Comparison of ENCODE assay signal across 17 mouse cellular contexts in the genomic region with DNA sequence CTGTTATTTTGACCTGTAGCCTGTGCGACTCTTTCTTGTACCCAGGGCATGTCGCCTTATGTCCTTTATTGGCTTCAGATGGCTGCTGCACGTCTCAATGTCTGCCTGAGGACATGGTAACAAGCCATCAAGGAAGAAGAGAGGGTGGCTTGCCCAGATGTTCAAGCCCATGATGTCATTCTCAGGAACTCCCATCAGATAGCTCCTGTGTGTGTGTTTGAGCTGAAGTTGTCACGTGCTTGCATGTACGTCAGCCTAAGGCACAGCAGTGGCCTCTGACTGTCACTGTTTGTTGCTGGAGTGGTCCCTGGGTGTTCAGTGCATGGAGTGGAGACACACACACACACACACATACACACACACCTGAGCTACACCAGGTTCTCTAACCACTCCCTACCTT. TPM values are rescaled to one million over a fixed set of nuclear protein-coding genes. Genes with fewer than 3 reads are reported as not detected.
DNase-seq lines count a peak whose midpoint lies in the region; ATAC-seq and TF ChIP-seq lines count a peak whose summit lies in the region.
"Had no signal": no experiment of that assay in that cellular context is flagged by ENCODE, and none has a peak within 500 bp of the region (broad histone marks: within the 10 kb centered on the region; RNA-seq: fewer than 3 reads in every experiment).

No protein-coding gene starts in this region.

- H3K9me3 ChIP-seq in megakaryocyte, embryonic 14.5 days, result peaks cover 4% of the 10 kb centered on the region; the same call in 1 of the 2 replicates
- H3K9me3 ChIP-seq in forebrain, embryonic 12.5 days, result no peaks in the 10 kb centered on the region
- no peaks in the 10 kb centered on the region for H3K9me3 ChIP-seq in midbrain, embryonic 13.5 days
- H3K9me3 ChIP-seq: forebrain, embryonic 15.5 days; liver, embryonic 13.5 days; midbrain, embryonic 15.5 days; neural tube, embryonic 13.5 days; stomach, embryonic 15.5 days had no signal

- no peak for DNase-seq in heart, adult 2 months
- DNase-seq in heart, postnatal 36 days, result no peak
- peak; percentile 45 to 48 for DNase-seq in natural killer cell, adult 2 months (ENCODE audit: low spot score in 2 of 2)
- peak; percentile 50 for DNase-seq in thymus, postnatal 4 days
- DNase-seq: adrenal gland, postnatal 14 days; cerebellum, adult 9-10 months; gastrocnemius, postnatal 10 days; kidney, adult 9 months; liver, embryonic 13.5 days had no signal

- ATAC-seq in megakaryocyte, adult 5-6 weeks (ENCODE audit: poor library complexity, severe bottlenecking), result no peak
- no peak for ATAC-seq in forebrain, embryonic 12.5 days (ENCODE audit: low FRiP score)
- no peak for ATAC-seq in midbrain, embryonic 13.5 days
- ATAC-seq: forebrain, embryonic 15.5 days; midbrain, embryonic 15.5 days had no signal

- TF ChIP-seq POLR2A in heart, adult 2 months (IDR thresholded peaks at IDR 0.05; ENCODE audit: insufficient read depth, low read depth, low read length), result no peak

- intact Hi-C loops in heart, adult 2 months (cut with DNase I), result no loop called here
- intact Hi-C loops in heart, postnatal 36 days (cut with DNase I), result no loop called here

- H3K4me1 ChIP-seq in heart, adult 2 months (ENCODE audit: control insufficient read depth, insufficient read depth, low read length), result peaks cover 42% of the 10 kb centered on the region
- H3K4me1 ChIP-seq in megakaryocyte, embryonic 14.5 days, result peaks cover 100% of the 10 kb centered on the region
- 0 out of 2 replicates have a peak, but pooled peaks cover 7% of the 10 kb centered on the region for H3K4me1 ChIP-seq in forebrain, embryonic 12.5 days
- peaks cover 13% of the 10 kb centered on the region for H3K4me1 ChIP-seq in midbrain, embryonic 13.5 days (replicated peaks)

- H3K4me2 ChIP-seq in forebrain, embryonic 12.5 days, result no peak overlapping the region
- H3K4me2 ChIP-seq in midbrain, embryonic 13.5 days (replicated peaks), result no peak overlapping the region
- H3K4me2 ChIP-seq: forebrain, embryonic 15.5 days; liver, embryonic 13.5 days; midbrain, embryonic 15.5 days; neural tube, embryonic 13.5 days; stomach, embryonic 15.5 days had no signal

- no peak for TF ChIP-seq EP300 in heart, adult 2 months (IDR thresholded peaks at IDR 0.05; ENCODE audit: insufficient read depth, low read depth, low read length)

- peak overlapping the region; percentile 40 for H3K27ac ChIP-seq in heart, adult 2 months
- H3K27ac ChIP-seq in forebrain, embryonic 12.5 days, result no peak overlapping the region
- no peak overlapping the region for H3K27ac ChIP-seq in midbrain, embryonic 13.5 days
- H3K27ac ChIP-seq: forebrain, embryonic 15.5 days; liver, embryonic 13.5 days; midbrain, embryonic 15.5 days; neural tube, embryonic 13.5 days; stomach, embryonic 15.5 days had no signal

- WGBS in heart, adult 2 months, result 41% methylated on average over 5 of the region's 5 CpGs
- WGBS in forebrain, embryonic 12.5 days, result 83% methylated on average over 5 of the region's 5 CpGs
- 86% methylated on average over 5 of the region's 5 CpGs for WGBS in midbrain, embryonic 13.5 days

- peaks cover 3% of the 10 kb centered on the region for H3K79me2 ChIP-seq in heart, adult 2 months (replicated peaks; ENCODE audit: control insufficient read depth, insufficient read depth, low read length)

- peaks cover 6% of the 10 kb centered on the region for H3K36me3 ChIP-seq in heart, adult 2 months (ENCODE audit: control insufficient read depth, insufficient read depth, low read length)
- H3K36me3 ChIP-seq in megakaryocyte, embryonic 14.5 days (replicated peaks; ENCODE audit: low read length), result peaks cover 73% of the 10 kb centered on the region
- H3K36me3 ChIP-seq in forebrain, embryonic 12.5 days (replicated peaks), result no peaks in the 10 kb centered on the region
- H3K36me3 ChIP-seq in midbrain, embryonic 13.5 days, result no peaks in the 10 kb centered on the region
- H3K36me3 ChIP-seq: forebrain, embryonic 15.5 days; liver, embryonic 13.5 days; midbrain, embryonic 15.5 days; neural tube, embryonic 13.5 days; stomach, embryonic 15.5 days had no signal

- H3K9ac ChIP-seq in heart, adult 2 months (ENCODE audit: low read depth, low read length), result no peak overlapping the region
- no peak overlapping the region for H3K9ac ChIP-seq in forebrain, embryonic 12.5 days
- H3K9ac ChIP-seq in midbrain, embryonic 13.5 days (replicated peaks), result no peak overlapping the region
- H3K9ac ChIP-seq: forebrain, embryonic 15.5 days; liver, embryonic 13.5 days; midbrain, embryonic 15.5 days; neural tube, embryonic 13.5 days; stomach, embryonic 15.5 days had no signal

- no peak overlapping the region for H3K4me3 ChIP-seq in heart, adult 2 months
- H3K4me3 ChIP-seq in megakaryocyte, embryonic 14.5 days (replicated peaks), result peak overlapping the region; percentile 71
- no peak overlapping the region for H3K4me3 ChIP-seq in forebrain, embryonic 12.5 days (replicated peaks)
- no peak overlapping the region for H3K4me3 ChIP-seq in midbrain, embryonic 13.5 days (replicated peaks)
- H3K4me3 ChIP-seq: forebrain, embryonic 15.5 days; liver, embryonic 13.5 days; midbrain, embryonic 15.5 days; neural tube, embryonic 13.5 days; stomach, embryonic 15.5 days had no signal

- H3K27me3 ChIP-seq in heart, adult 2 months (ENCODE audit: control insufficient read depth, insufficient read depth, low read length), result no peaks in the 10 kb centered on the region
- H3K27me3 ChIP-seq in megakaryocyte, embryonic 14.5 days (replicated peaks), result no peaks in the 10 kb centered on the region
- no peaks in the 10 kb centered on the region for H3K27me3 ChIP-seq in forebrain, embryonic 12.5 days
- H3K27me3 ChIP-seq in midbrain, embryonic 13.5 days, result no peaks in the 10 kb centered on the region
- H3K27me3 ChIP-seq: forebrain, embryonic 15.5 days; liver, embryonic 13.5 days; midbrain, embryonic 15.5 days; neural tube, embryonic 13.5 days; stomach, embryonic 15.5 days had no signal

- TF ChIP-seq CTCF in heart, adult 2 months (IDR thresholded peaks at IDR 0.05), result no peak

RNA-seq across cellular contexts. Expression of gene Itpkb, which starts 29.0 kb away (rescaled TPM):
- 10 to 100 TPM; 50.0 to 50.7 TPM for total RNA-seq in heart, adult 2 months (2021)
- polyA plus RNA-seq in heart, adult 2 months (2012; rRNA removed), result 21.5 and 29.9 TPM in 2 replicates
- 10 to 100 TPM; 55.1 to 60.7 TPM for total RNA-seq in heart, postnatal 36 days (2021)
- 36.8 and 40.6 TPM in 2 replicates for polyA plus RNA-seq in megakaryocyte, embryonic 14.5 days (2012; ENCODE audit: insufficient read depth, low replicate concordance)
- 11.5 and 12.9 TPM in 2 replicates for total RNA-seq in megakaryocyte, adult 5-6 weeks (2015)
- 10.9 and 13.6 TPM in 2 replicates for total RNA-seq in megakaryocyte, adult 5-6 weeks (2017)
- polyA plus RNA-seq in forebrain, embryonic 12.5 days (2016; fragmentation: Nextera tagmentation; extraction: Ambion mirVana), result 3.7 and 4.2 TPM in 2 replicates
- 2.2 and 2.5 TPM in 2 replicates for polyA plus RNA-seq in midbrain, embryonic 13.5 days (2015; fragmentation: Nextera tagmentation; extraction: Ambion mirVana)

Comparison
In these comparisons a context has a peak if more than half of its experiments do, and no peak if none do; other contexts are left out.
1. DNase-seq: peak in natural killer cell, adult 2 months (2 of 2) and thymus, postnatal 4 days (single experiment); none in heart, adult 2 months (0 of 2) and heart, postnatal 36 days (0 of 2).